Mouse (Mus musculus): Measurements from ENCODE around the gene Gas2l1. TPM values are rescaled to one million over a fixed set of nuclear protein-coding genes. Genes with fewer than 3 reads are reported as not detected.

Gas2l1 gene
- polyA plus RNA-seq, 1 experiment = 28.4 TPM

DNA sequence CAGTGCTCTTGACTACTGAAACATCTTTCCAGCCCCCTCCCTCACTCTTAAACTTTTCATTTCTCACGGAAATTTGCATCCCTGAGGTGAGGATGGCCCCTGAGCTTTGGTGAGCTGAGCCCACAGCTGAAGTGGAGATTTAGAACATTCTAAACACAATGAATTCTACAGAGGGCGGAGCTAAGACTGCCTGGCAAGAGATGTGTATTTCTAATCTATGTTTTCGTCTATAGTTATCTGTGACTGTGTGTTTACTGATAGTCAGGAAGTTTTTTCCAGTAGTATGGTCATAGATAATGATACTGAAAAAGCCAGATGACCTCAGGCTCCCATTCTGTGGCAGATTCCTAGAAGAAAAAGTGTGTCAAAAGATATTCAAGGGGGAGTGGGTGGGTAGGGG lies 56.3 kb downstream of the Gas2l1 start:
- Histone ChIP-seq H3K36me3 (ENCODE audit: control insufficient read depth, insufficient read depth, low read length, poor library complexity, severe bottlenecking) (0 out of 2 replicates have a peak, but pooled peaks cover 3% of the 10 kb centered on the region), H3K4me1 (ENCODE audit: control insufficient read depth, insufficient read depth, low read length) (no peaks in the 10 kb centered on the region), H3K9ac (ENCODE audit: low read depth, poor library complexity, severe bottlenecking) (no peak overlapping the region), H3K27me3 (ENCODE audit: control insufficient read depth, insufficient read depth, low read length, poor library complexity, severe bottlenecking) (no peaks in the 10 kb centered on the region), H3K4me3 (ENCODE audit: low read depth, low read length) (no peak overlapping the region), H3K27ac (ENCODE audit: insufficient read depth, low read length) (no peak overlapping the region), H3K9me3 (replicated peaks; ENCODE audit: control insufficient read depth, insufficient read depth, low read length, poor library complexity, severe bottlenecking) (no peaks in the 10 kb centered on the region)
- no peak for TF ChIP-seq POLR2A (IDR thresholded peaks at IDR 0.05; ENCODE audit: insufficient read depth, low read length)
- no peak for TF ChIP-seq EP300 (IDR thresholded peaks at IDR 0.05; ENCODE audit: insufficient read depth, low read depth, low read length)
- no peak for TF ChIP-seq CTCF (IDR thresholded peaks at IDR 0.05; ENCODE audit: low read depth, low read length)

DNA sequence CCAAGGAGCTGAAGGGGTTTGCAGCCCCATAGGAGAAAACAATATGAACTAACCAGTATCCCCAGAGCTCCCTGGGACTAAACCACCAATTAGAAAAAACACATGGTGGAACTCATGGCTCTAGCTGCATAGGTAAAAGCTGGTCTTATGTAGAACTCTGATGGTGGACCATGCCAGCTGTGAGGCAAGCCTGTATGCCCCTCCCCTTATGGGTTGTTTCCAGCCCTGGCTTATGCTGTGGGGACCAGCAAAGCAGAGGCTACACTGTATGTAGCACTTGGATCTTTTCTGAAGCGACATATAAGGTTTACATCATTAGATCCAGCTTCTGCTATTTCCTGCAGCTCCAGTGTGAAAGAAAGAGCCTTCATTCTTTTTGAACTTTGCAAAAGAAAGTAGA lies 57.9 kb downstream of the Gas2l1 start:
- TF ChIP-seq CTCF (IDR thresholded peaks at IDR 0.05; ENCODE audit: low read depth, low read length) = no peak
- no peak overlapping the region for H3K27ac ChIP-seq (ENCODE audit: insufficient read depth, low read length)
- H3K36me3 ChIP-seq (ENCODE audit: control insufficient read depth, insufficient read depth, low read length, poor library complexity, severe bottlenecking) = peaks cover 4% of the 10 kb centered on the region; the same call in 1 of the 2 replicates
- no peaks in the 10 kb centered on the region for H3K27me3 ChIP-seq (ENCODE audit: control insufficient read depth, insufficient read depth, low read length, poor library complexity, severe bottlenecking)
- no peaks in the 10 kb centered on the region for H3K4me1 ChIP-seq (ENCODE audit: control insufficient read depth, insufficient read depth, low read length)
- no peaks in the 10 kb centered on the region for H3K9me3 ChIP-seq (replicated peaks; ENCODE audit: control insufficient read depth, insufficient read depth, low read length, poor library complexity, severe bottlenecking)
- H3K9ac ChIP-seq (ENCODE audit: low read depth, poor library complexity, severe bottlenecking) = no peak overlapping the region
- no peak overlapping the region for H3K4me3 ChIP-seq (ENCODE audit: low read depth, low read length)

DNA sequence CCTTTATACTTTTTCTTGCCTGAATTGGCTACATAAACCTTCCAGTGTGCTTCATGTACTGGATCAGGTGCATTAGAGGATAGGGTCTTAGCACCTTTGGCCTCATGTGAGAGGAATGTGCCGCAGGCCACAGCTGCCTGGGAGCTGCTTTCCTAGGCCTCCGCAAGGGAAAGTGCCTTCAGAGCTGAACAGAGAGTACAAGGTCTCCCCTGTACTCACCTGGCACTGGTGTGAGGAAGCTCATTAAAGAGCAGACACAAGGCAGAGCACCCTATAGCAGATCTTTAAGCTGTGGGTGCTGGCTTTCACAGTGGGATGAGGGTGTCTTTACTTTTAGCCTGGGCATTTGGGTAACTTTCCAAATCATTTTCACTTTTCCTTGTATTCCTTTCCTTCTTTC lies 59.6 kb downstream of the Gas2l1 start:
- Histone ChIP-seq H3K9me3 (replicated peaks; ENCODE audit: control insufficient read depth, insufficient read depth, low read length, poor library complexity, severe bottlenecking) (no peaks in the 10 kb centered on the region), H3K27ac (ENCODE audit: insufficient read depth, low read length) (no peak overlapping the region), H3K9ac (ENCODE audit: low read depth, poor library complexity, severe bottlenecking) (no peak overlapping the region), H3K36me3 (ENCODE audit: control insufficient read depth, insufficient read depth, low read length, poor library complexity, severe bottlenecking) (peaks cover 4% of the 10 kb centered on the region; the same call in 1 of the 2 replicates), H3K4me1 (ENCODE audit: control insufficient read depth, insufficient read depth, low read length) (no peaks in the 10 kb centered on the region), H3K27me3 (ENCODE audit: control insufficient read depth, insufficient read depth, low read length, poor library complexity, severe bottlenecking) (no peaks in the 10 kb centered on the region), H3K4me3 (ENCODE audit: low read depth, low read length) (no peak overlapping the region)
- TF ChIP-seq EP300 (IDR thresholded peaks at IDR 0.05; ENCODE audit: insufficient read depth, low read depth, low read length) = no peak
- TF ChIP-seq POLR2A (IDR thresholded peaks at IDR 0.05; ENCODE audit: insufficient read depth, low read length) = no peak
- TF ChIP-seq CTCF (IDR thresholded peaks at IDR 0.05; ENCODE audit: low read depth, low read length) = no peak

Other genes starting within 250 kb of the Gas2l1 start
- 77.7 and 81.5 TPM in 2 replicates for gene Nf2, start 215.8 kb downstream of the Gas2l1 start, polyA plus RNA-seq (2011; ENCODE audit: insufficient read depth, insufficient read length, low read depth, missing spikeins)
- 83.4 and 91.2 TPM in 2 replicates for gene Nipsnap1, start 191.4 kb downstream of the Gas2l1 start, polyA plus RNA-seq (2011; ENCODE audit: insufficient read depth, insufficient read length, low read depth, missing spikeins)
- gene Thoc5, start 170.0 kb downstream of the Gas2l1 start, polyA plus RNA-seq (2011; ENCODE audit: insufficient read depth, insufficient read length, low read depth, missing spikeins) = 51.3 and 52.3 TPM in 2 replicates
- 1.5 and 2.2 TPM in 2 replicates for gene Nefh, start 117.3 kb downstream of the Gas2l1 start, polyA plus RNA-seq (2011; ENCODE audit: insufficient read depth, insufficient read length, low read depth, missing spikeins)
- gene Ap1b1, start 78.5 kb downstream of the Gas2l1 start, polyA plus RNA-seq (2011; ENCODE audit: insufficient read depth, insufficient read length, low read depth, missing spikeins) = 55.4 and 61.2 TPM in 2 replicates
- 4.2 and 4.4 TPM in 2 replicates for gene Rasl10a, start 7.2 kb downstream of the Gas2l1 start, polyA plus RNA-seq (2011; ENCODE audit: insufficient read depth, insufficient read length, low read depth, missing spikeins)
- 18.3 and 20.3 TPM in 2 replicates for gene Rhbdd3, start 33.6 kb upstream of the Gas2l1 start, polyA plus RNA-seq (2011; ENCODE audit: insufficient read depth, insufficient read length, low read depth, missing spikeins)
- 1,045 and 1,093 TPM in 2 replicates for gene Ewsr1, start 33.9 kb upstream of the Gas2l1 start, polyA plus RNA-seq (2011; ENCODE audit: insufficient read depth, insufficient read length, low read depth, missing spikeins)
- 5.9 and 6.7 TPM in 2 replicates for gene Emid1, start 86.9 kb upstream of the Gas2l1 start, polyA plus RNA-seq (2011; ENCODE audit: insufficient read depth, insufficient read length, low read depth, missing spikeins)
- gene Kremen1, start 196.2 kb upstream of the Gas2l1 start, polyA plus RNA-seq (2011; ENCODE audit: insufficient read depth, insufficient read length, low read depth, missing spikeins) = 27.8 and 30.2 TPM in 2 replicates